Mouse (Mus musculus): Measurements from ENCODE around the gene Hoxb3. TPM values are rescaled to one million over a fixed set of nuclear protein-coding genes. Genes with fewer than 3 reads are reported as not detected.
A peak's percentile ranks its signal among the peaks of the same experiment; 100 is the strongest.

The Hoxb3 gene
- polyA plus RNA-seq, 1 experiment from 2014 or later: 0.26 TPM

- ATAC-seq (ENCODE audit: insufficient read depth): no peak
- no peaks in the 10 kb centered on the region for H3K9me3 ChIP-seq (replicated peaks)
- WGBS (ENCODE audit: insufficient replicate concordance): 15% methylated on average over 45 of the region's 45 CpGs
- peaks cover 97% of the 10 kb centered on the region for H3K27me3 ChIP-seq
- H3K27ac ChIP-seq (replicated peaks): no peak overlapping the region
- H3K4me2 ChIP-seq: peak overlapping the region; percentile 41; the same call in 1 of the 2 replicates
- no peak overlapping the region for H3K4me3 ChIP-seq (replicated peaks)
- H3K9ac ChIP-seq: no peak overlapping the region
- 0 out of 2 replicates have a peak, but pooled peaks cover 5% of the 10 kb centered on the region for H3K4me1 ChIP-seq (replicated peaks)
- no peaks in the 10 kb centered on the region for H3K36me3 ChIP-seq (replicated peaks)
Measured at GRCm38 (mm10) chr11:96345893-96346806, 23.0 kb downstream of the Hoxb3 start.

DNA sequence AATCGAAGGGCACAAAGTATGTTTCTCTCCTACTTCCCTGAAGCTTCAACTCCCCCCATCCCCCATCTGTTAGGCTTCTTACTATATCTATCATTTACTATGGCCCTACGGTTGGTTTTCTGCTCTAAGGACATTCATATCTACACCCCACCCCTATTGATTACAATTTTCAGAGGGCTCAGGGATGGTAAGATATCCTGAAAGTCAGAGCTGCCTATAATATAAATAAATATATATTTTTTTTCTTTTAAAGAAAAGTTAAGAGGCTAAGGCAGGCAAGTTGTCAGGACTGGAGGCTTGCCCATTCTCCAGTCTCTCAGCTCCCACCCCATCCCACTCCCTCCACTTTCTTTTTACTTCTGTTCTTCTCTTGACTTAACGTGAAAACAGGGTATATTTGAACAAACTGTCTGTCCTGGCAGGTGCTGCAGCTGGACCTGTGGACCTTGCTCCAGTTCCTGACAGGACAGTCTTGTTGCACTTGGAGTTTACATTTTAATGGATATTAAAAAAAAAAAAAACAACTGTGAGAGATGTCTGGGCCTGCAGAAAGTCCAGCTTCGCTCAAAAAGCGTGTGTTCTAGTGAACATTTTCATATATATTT lies 23.9 kb downstream of the Hoxb3 start:
- Histone ChIP-seq H3K9ac (no peak overlapping the region), H3K27ac (replicated peaks) (no peak overlapping the region), H3K36me3 (replicated peaks) (no peaks in the 10 kb centered on the region), H3K4me3 (replicated peaks) (no peak overlapping the region), H3K4me2 (no peak overlapping the region), H3K9me3 (replicated peaks) (no peaks in the 10 kb centered on the region), H3K27me3 (peaks cover 97% of the 10 kb centered on the region), H3K4me1 (replicated peaks) (0 out of 2 replicates have a peak, but pooled peaks cover 5% of the 10 kb centered on the region)
- 47% methylated on average over 5 of the region's 5 CpGs for WGBS (ENCODE audit: insufficient replicate concordance)
- no peak for ATAC-seq (ENCODE audit: insufficient read depth)

DNA sequence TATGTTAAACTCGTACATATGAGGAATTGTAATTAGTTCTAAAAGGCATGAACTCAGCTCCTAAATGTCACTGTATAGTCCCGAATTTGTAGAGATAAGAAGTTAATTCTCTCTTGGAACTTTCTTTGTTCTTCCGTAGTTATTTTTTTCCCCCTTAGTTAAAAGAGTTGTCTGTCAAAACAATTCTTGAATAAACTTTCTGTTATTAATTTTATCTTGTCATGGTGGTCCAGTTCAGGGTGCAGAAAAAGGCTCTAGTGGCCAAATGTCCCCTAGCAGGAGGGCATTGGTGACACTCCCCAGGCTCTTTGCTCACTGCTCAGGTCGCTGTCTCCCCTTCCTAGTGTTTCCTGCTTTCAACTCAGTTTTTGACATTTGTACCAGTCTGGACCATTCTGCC lies 24.6 kb downstream of the Hoxb3 start:
- no peak overlapping the region for H3K9ac ChIP-seq
- no peak overlapping the region for H3K4me2 ChIP-seq
- H3K9me3 ChIP-seq (replicated peaks): no peaks in the 10 kb centered on the region
- 0 out of 2 replicates have a peak, but pooled peaks cover 5% of the 10 kb centered on the region for H3K4me1 ChIP-seq (replicated peaks)
- H3K27ac ChIP-seq (replicated peaks): no peak overlapping the region
- no peak for ATAC-seq (ENCODE audit: insufficient read depth)
- no peak overlapping the region for H3K4me3 ChIP-seq (replicated peaks)
- no peaks in the 10 kb centered on the region for H3K36me3 ChIP-seq (replicated peaks)
- H3K27me3 ChIP-seq: peaks cover 97% of the 10 kb centered on the region
- 29% methylated on average over 4 of the region's 4 CpGs for WGBS (ENCODE audit: insufficient replicate concordance)

DNA sequence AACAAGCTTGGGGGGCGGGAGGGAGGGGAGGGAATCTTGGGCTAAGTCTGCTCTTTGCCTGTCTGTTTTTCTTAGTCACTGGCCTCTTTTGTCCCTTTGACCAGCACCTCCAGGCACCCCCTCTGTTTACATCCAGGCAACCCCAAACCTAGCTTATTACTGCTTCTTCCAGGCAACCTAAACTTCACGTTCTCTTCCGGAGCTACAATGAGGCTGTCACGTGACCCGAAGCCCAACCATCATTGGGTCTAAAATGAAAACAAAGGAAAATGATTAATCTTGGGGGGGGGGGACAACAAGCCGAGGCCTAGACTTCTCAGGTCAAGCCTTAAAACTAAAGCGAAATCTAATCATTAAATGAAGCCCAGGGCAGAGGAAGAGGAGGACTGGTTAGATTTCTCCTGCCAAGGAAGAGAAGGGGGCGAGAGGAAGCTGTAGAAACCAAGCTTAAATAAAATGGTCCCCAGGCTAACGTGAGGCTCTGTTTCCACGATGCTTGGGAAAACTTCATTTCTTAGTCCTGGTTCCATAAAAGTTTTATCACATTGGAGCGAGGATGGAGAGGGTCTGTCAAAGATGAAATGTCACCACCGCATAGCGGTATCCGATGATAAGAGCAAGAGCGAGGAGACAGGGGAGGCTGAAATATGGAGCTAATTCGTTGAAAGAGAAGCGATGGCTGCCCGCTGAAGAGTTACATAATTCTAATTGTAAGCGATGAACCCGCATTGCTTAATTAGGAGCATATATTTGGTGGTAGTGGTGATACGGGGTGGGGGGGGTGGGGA lies 25.2 kb downstream of the Hoxb3 start:
- Histone ChIP-seq H3K27ac (replicated peaks) (no peak overlapping the region), H3K4me3 (replicated peaks) (no peak overlapping the region), H3K27me3 (peaks cover 97% of the 10 kb centered on the region), H3K4me2 (no peak overlapping the region), H3K4me1 (replicated peaks) (0 out of 2 replicates have a peak, but pooled peaks cover 5% of the 10 kb centered on the region), H3K9me3 (replicated peaks) (no peaks in the 10 kb centered on the region), H3K9ac (no peak overlapping the region), H3K36me3 (replicated peaks) (no peaks in the 10 kb centered on the region)
- 23% methylated on average over 21 of the region's 21 CpGs for WGBS (ENCODE audit: insufficient replicate concordance)
- no peak for ATAC-seq (ENCODE audit: insufficient read depth)

DNA sequence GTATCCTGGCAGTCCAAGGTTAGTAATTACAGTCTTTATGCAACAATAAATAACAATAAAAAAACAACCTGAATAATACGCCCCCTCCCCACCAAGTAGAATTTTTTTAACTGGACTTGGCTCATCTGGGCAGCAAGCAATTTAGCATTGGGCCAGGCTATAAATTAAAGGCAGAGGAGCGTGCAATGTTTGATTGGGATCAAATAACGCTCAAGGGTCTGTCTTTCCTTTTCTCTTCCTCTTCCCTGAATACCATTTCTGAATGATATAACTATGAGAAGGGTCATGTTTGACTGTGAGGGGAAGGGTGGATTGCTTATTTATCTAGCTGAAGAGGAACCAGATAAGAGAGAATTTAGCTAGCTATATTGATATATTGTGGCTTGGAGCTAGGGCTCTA lies 25.9 kb downstream of the Hoxb3 start:
- Histone ChIP-seq H3K9me3 (replicated peaks) (no peaks in the 10 kb centered on the region), H3K9ac (no peak overlapping the region), H3K4me1 (replicated peaks) (0 out of 2 replicates have a peak, but pooled peaks cover 5% of the 10 kb centered on the region), H3K27ac (replicated peaks) (no peak overlapping the region), H3K4me3 (replicated peaks) (no peak overlapping the region), H3K4me2 (no peak overlapping the region), H3K36me3 (replicated peaks) (no peaks in the 10 kb centered on the region), H3K27me3 (peaks cover 97% of the 10 kb centered on the region)
- ATAC-seq (ENCODE audit: insufficient read depth): no peak
- WGBS (ENCODE audit: insufficient replicate concordance): 43% methylated on average over 3 of the region's 3 CpGs

DNA sequence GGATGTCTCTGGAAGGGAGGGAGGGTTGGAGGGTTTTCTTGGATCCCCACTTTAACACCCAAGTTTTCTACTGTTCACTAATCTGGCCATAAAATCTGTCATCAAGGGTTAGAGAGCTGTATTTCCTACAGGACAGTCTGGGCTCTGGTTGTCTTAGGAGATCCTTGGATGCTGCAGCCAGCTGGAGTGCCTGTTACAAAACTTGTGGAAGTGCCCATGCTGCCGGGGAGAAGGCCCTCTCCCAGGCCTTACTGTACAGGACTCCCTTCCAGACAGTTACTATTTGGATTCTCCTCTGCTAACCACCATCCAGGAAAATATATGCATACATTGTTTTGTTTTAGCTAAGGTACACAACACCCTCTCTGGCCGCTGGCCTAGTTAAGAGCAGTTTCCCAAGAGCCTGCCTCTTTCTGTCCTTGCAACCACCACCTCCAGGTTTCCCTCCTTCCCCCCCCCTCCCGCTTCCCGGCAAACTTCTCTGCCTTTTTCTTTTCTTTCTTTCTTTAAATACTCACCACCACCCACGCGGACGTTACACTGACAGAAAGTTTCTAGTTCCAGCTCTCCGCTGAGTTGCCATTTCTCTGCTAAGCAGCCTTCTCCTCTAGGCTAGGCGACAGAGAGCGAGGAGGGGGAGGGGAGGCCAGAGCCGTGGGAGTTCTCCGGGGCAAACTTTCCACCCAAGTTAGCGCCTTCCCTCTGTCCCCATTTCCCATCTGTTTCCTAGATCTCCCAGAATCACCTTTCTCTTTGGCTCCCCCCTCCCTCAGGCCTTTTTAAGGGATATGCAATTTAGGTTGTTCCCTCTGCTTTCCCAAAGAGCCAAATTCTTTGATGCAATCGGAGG lies 26.6 kb downstream of the Hoxb3 start:
- Histone ChIP-seq H3K4me2 (no peak overlapping the region), H3K27me3 (peaks cover 97% of the 10 kb centered on the region), H3K9ac (no peak overlapping the region), H3K9me3 (replicated peaks) (no peaks in the 10 kb centered on the region), H3K27ac (replicated peaks) (no peak overlapping the region), H3K36me3 (replicated peaks) (no peaks in the 10 kb centered on the region), H3K4me3 (replicated peaks) (no peak overlapping the region), H3K4me1 (replicated peaks) (0 out of 2 replicates have a peak, but pooled peaks cover 5% of the 10 kb centered on the region)
- ATAC-seq (ENCODE audit: insufficient read depth): no peak
- 43% methylated on average over 14 of the region's 14 CpGs for WGBS (ENCODE audit: insufficient replicate concordance)

GRCm38 (mm10) chr11:96350341-96350624 lies 27.2 kb downstream of the Hoxb3 start, which contains the start of gene Hoxb2:
Gene Hoxb2 (plus strand): TSS chr11:96350525.
- Histone ChIP-seq H3K4me1 (replicated peaks) (0 out of 2 replicates have a peak, but pooled peaks cover 5% of the 10 kb centered on the region), H3K27me3 (peaks cover 97% of the 10 kb centered on the region), H3K9ac (no peak within 1 kb of the TSS), H3K27ac (replicated peaks) (no peak within 1 kb of the TSS), H3K9me3 (replicated peaks) (no peaks in the 10 kb centered on the region), H3K4me3 (replicated peaks) (no peak within 1 kb of the TSS), H3K36me3 (replicated peaks) (no peaks in the 10 kb centered on the region), H3K4me2 (no peak within 1 kb of the TSS)
- no peak for ATAC-seq (ENCODE audit: insufficient read depth)
- WGBS (ENCODE audit: insufficient replicate concordance): 27% methylated on average over 2 of the region's 2 CpGs

DNA sequence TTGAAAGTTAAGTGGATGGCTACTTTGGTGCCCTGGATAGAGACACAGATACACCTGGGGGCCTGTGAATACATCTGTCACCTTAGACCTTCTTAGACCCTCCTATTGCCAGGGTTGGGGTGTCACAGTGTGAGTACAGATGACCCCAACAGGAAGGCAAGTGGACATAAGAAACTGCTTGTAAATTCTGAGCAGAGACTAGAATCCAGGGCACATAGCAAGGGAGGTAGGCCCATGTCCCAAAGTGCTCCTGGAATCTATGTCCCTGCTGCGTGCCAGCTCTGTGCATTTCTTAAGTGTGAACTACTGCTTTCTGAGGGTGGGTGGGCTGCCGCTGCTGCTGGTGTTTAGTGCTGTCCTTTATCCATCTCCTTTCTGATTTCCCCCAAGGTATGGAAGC lies 27.7 kb downstream of the Hoxb3 start:
- H3K27me3 ChIP-seq: peaks cover 95% of the 10 kb centered on the region
- no peak overlapping the region for H3K4me3 ChIP-seq (replicated peaks)
- H3K36me3 ChIP-seq (replicated peaks): no peaks in the 10 kb centered on the region
- H3K4me1 ChIP-seq (replicated peaks): 0 out of 2 replicates have a peak, but pooled peaks cover 3% of the 10 kb centered on the region
- WGBS (ENCODE audit: insufficient replicate concordance): 65% methylated on average over 2 of the region's 2 CpGs
- H3K4me2 ChIP-seq: no peak overlapping the region
- H3K27ac ChIP-seq (replicated peaks): no peak overlapping the region
- ATAC-seq (ENCODE audit: insufficient read depth): no peak
- no peaks in the 10 kb centered on the region for H3K9me3 ChIP-seq (replicated peaks)
- no peak overlapping the region for H3K9ac ChIP-seq

GRCm38 (mm10) chr11:96351312-96351711 lies 28.2 kb downstream of the Hoxb3 start:
- no peak for ATAC-seq (ENCODE audit: insufficient read depth)
- Histone ChIP-seq H3K4me3 (replicated peaks) (no peak overlapping the region), H3K9me3 (replicated peaks) (no peaks in the 10 kb centered on the region), H3K27me3 (peaks cover 95% of the 10 kb centered on the region), H3K36me3 (replicated peaks) (no peaks in the 10 kb centered on the region), H3K4me2 (no peak overlapping the region), H3K27ac (replicated peaks) (no peak overlapping the region), H3K4me1 (replicated peaks) (no peaks in the 10 kb centered on the region), H3K9ac (no peak overlapping the region)
- 19% methylated on average over 11 of the region's 11 CpGs for WGBS (ENCODE audit: insufficient replicate concordance)

DNA sequence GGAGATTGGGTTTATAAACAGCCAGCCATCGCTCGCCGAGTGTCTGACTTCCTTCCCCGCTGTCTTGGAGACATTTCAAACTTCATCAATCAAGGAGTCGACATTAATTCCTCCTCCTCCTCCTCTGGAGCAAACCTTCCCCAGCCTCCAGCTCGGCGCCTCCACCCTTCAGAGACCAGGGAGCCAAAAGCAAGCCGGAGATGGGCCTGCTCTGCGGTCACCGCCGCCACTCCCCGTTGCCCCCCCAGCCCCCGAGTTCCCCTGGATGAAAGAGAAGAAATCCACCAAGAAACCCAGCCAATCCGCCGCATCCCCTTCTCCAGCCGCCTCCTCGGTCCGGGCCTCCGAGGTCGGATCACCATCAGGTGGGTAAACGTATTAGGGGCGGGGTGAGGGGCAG lies 28.7 kb downstream of the Hoxb3 start:
- Histone ChIP-seq H3K9me3 (replicated peaks) (no peaks in the 10 kb centered on the region), H3K27ac (replicated peaks) (peak overlapping the region; percentile 24; the same call in 1 of the 2 replicates), H3K27me3 (peaks cover 95% of the 10 kb centered on the region), H3K9ac (no peak overlapping the region), H3K4me2 (no peak overlapping the region), H3K4me3 (replicated peaks) (peak overlapping the region; percentile 32), H3K36me3 (replicated peaks) (no peaks in the 10 kb centered on the region), H3K4me1 (replicated peaks) (no peaks in the 10 kb centered on the region)
- WGBS (ENCODE audit: insufficient replicate concordance): 1% methylated on average over 22 of the region's 22 CpGs
- ATAC-seq (ENCODE audit: insufficient read depth): no peak

All from liver, embryonic 15.5 days (tissue).